Mouse (Mus musculus) ovary, adult 18-20 months (tissue): ENCODE data around the gene Tmem119.
"Not testable (repeated sequence)": the region's sequence is repeated elsewhere in the genome, so short reads cannot be mapped to it uniquely, and the experiment has no call there.

Experiments used
- DNase-seq: peaks from one replicate; pipeline ENCODE4 v3.0.0; 2022; ENCODE audit warnings: low spot score, mixed read lengths

Tmem119 gene

DNA sequence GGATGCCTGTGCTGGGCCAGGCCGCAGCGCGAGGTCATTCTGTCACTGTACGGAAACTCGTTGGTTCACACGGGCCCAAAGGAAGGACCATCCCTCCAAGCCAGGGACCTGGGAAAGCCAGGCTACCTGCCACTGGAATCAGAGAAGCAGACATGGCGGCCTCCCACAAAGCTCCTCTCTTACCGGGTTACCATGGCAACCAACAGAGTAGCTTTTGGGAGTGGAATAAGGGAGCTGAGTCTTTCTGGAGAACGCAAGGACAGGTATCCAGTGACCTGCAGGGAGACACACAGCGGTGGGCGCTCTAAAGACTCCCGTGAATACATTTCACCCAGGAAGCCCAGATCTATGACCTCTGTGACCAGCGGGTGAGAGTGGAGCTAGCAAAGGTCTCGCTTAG is 18.3 kb upstream of the Tmem119 start:
- no peak for DNase-seq

DNA sequence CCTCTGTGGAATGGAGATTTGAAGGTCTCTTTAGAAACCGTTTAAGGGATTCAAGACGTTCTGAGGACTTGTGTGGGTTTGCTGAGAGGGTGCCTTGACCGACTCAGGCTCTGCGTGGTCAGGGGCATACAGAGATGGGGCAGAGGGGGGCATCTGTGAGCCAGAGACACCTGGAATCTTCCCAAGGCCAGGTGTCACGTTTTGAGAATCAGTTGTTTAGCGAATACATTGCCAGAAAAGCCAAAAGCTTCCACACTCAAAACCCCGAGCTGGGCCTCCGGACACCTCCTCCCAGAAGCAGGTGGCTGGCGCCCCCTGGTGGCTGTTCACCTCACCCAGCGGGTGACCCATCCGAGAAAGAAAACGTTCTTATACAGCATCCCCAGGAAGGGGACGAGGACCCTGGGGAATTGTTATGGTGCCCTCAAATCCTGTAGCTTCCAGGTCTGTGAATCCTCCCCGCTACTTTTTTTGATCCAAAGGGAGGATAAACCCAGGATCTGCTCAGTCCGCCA is 15.4 kb upstream of the Tmem119 start:
- DNase-seq, result peak; percentile 27

GRCm38 (mm10) chr5:113815041-113815389 is 14.7 kb upstream of the Tmem119 start:
- no peak for DNase-seq

- no peak for DNase-seq
Measured at GRCm38 (mm10) chr5:113814111-113815040, 14.1 kb upstream of the Tmem119 start.

DNA sequence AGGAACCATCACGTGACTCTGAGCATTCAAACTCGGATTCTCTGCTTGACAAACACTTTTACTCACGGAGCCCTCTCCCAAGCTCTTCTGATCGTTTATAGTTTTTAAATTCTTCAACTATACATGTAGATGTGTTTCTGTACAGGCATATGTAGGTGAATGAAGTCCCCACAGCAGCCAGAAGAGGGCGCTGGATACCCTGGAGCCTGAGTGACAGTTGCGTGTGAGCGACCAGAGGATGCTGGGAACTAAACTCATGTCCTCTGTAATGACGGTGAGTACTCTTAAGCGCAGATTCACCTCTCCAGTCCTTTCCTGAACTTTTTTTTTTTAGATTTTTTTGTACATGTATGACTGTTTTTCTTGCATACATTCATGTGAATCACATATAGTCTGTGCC is 13.3 kb upstream of the Tmem119 start:
- DNase-seq, result no peak

DNA sequence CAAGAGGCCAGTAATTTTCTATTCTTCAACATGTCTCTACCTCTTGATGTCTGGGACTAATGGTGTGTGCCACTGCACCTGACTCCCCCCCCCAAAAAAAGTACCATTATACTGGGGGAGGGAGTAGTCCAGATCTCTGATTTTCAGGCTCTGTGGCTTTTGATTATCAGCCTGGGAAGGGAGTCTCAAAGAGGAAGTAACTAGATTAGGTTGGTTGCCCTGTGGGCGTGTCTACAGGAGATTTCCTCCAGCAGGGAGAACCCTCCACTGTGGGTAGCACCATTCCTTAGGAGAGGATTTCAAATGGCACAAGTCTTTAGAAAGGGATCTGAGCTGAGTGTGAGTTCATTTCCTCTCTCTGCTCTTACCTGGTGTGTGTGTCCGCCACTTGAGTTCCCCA is 12.3 kb upstream of the Tmem119 start:
- no peak for DNase-seq

DNA sequence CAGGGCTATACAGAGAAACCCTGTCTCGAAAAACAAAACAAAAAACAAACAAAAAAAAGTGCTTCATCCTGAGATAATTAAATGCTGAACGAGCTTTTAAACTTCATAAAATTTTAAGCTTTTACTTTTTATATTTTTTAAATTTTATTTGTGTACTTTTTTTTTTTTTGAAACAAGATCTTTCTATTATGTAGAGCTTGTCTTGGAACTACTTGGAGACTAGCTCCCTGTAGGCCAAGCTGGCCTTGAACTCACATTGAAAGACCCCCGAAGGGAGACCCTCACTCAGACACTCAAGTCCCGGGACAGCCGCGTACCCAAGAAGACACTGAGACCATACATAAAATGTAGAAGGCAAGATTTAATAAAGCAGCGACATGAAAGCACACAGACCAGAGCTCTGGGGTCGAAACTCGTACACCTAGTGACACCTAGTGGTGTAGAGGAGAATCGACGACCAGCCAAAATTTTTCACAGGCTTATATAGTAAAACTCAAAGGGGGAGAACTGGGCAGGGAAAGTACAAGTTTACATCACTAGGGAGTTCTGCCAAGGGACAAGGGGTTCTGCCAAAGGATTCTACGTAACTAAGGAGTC is 11.6 kb upstream of the Tmem119 start:
- DNase-seq, result not testable (repeated sequence)

- DNase-seq, result no peak
Measured at GRCm38 (mm10) chr5:113810111-113810510, 9.8 kb upstream of the Tmem119 start.

- no peak for DNase-seq
Measured at GRCm38 (mm10) chr5:113808177-113808576, 7.9 kb upstream of the Tmem119 start.

- DNase-seq, result no peak
Measured at GRCm38 (mm10) chr5:113807712-113808111, 7.4 kb upstream of the Tmem119 start.

DNA sequence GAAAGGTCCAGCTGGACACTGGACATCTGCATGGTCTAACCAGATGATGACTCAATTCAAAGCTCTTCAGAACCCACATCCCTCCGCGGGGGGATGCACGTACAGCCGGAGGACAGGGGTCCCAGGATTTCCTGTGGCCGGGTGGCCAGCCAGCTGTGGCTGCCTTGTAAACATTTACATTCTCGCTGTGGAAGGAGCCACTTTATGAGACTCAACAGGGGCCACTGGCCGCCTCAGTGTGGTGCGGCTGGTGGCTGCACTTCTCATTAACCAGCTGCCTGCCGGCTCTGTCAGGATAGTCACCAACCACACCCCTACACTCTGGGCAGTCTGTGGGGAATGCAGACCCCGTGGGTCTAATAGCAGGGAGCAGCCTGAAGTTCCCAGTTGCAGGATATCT is 6.1 kb upstream of the Tmem119 start:
- DNase-seq, result no peak

GRCm38 (mm10) chr5:113805301-113805700 is 5.0 kb upstream of the Tmem119 start:
- DNase-seq, result no peak

DNA sequence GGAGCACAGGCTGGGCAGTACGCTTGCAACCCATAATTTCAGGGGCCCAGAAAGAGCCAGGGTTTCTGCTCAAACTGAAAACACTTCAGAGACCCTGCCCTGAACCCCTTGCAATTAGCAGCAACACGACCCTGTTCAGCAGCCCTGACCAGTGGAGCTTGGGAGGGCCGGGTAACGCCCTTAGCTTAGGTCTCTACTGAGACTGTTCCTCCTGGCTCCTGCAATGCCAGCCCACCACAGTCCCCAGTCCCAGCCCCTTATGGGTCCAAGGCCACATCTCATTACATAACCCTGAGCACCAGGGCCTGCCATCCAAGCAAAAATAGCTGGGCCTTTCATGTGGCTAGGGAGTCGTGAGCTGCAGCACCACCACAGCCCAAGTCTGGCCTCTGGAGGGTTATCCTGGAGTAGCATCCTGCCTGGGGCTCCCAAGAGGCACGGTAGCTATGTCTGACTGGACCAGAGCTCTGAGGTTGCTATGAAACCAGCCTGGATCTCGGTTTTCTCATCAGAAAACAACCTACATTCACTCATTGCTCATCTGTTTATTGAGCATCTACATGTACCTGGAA is 4.2 kb upstream of the Tmem119 start:
- no peak for DNase-seq

DNA sequence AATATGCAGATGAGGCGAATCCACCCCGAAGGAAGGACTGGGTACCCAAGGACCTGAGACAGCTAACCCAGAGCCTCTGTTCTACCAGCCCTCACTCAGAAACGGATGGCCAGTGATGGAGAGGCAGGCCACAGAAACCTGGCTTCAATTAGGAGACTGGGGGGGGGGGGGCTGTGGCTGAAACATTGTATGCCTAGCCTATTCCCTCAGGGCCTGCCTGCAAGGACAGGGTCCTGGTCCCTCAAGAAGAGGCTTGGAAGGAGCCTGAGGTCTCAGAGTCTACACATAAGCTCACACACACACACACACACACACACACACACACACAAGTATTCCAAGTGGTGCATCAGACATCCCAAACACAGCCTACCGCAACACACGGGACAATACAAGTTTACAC is 625 bp downstream of the Tmem119 start:
- no peak for DNase-seq

DNA sequence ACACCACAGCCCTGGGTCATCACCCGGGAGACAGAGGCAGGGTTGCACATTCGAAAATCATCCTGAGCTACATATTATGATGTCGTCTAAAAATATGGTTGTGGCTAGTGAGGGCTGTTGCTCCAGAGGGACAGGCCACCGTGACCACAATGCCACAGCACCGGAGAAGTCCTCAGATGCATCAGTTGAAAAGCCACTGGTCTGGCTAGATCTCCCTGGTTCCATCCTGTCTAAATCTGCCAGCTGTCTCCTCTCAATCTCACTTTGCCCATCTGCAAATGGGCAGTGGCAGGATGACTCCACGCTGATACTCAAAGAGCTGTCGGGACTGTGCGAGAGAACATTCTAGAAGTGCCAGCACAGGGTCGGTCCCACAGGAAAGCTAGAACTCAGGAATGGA is 1.8 kb downstream of the Tmem119 start:
- DNase-seq, result no peak

- DNase-seq, result no peak
Measured at GRCm38 (mm10) chr5:113797149-113797882, 3.0 kb downstream of the Tmem119 start.

GRCm38 (mm10) chr5:113796401-113797148 is 3.7 kb downstream of the Tmem119 start:
- no peak for DNase-seq

GRCm38 (mm10) chr5:113791197-113792095 is 8.9 kb downstream of the Tmem119 start:
- DNase-seq, result no peak

DNA sequence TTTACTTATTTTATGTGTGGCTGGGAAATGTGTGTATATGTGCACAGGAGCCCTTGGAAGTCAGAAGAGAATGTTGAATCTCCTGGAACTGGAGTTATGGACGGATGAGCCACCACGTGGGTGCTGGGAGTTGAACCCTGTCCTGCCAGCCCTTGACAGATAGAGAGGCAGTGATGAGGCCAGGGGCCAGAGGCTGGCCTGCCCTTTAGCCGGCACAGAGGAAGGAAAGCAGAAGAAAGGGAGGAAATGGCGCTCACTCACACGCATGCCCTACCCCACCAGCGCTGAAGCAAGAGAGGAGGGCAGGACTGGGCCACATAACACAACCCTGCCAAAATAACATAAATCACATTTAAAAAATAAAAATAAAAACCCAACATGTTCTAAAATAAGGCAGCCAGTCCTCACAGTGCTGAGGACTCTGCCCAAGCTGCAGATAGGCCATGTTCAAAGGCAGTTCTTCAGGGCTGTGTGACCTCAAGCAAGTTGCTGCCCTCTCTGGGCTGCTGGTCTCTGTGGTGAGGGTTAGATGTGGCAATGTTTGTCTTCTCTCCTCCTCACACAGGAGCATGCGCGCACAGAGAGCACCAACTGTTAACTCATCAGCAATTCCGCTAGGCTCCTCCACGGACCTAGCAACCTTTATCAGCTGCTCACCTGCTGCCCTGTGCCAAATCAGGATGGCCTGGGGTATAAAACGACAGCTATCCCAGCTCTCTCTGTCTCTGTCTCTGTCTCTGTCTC is 9.7 kb downstream of the Tmem119 start:
- no peak for DNase-seq
